Mouse (Mus musculus): Measurements from ENCODE around the gene Ski. TPM values are rescaled to one million over a fixed set of nuclear protein-coding genes. Genes with fewer than 3 reads are reported as not detected.

Ski gene
- total and polyA plus RNA-seq, 3 experiments: 34.9 to 56.8 (median 56.7) TPM

- DNase-seq: no peak
- Histone ChIP-seq H3K79me2 (replicated peaks; ENCODE audit: control insufficient read depth, insufficient read depth, low read length) (peaks cover 5% of the 10 kb centered on the region), H3K27ac (no peak overlapping the region), H3K27me3 (ENCODE audit: control insufficient read depth, insufficient read depth, low read length) (no peaks in the 10 kb centered on the region), H3K36me3 (ENCODE audit: control insufficient read depth, insufficient read depth, low read length) (peaks cover 12% of the 10 kb centered on the region), H3K4me1 (ENCODE audit: control insufficient read depth, insufficient read depth, low read length) (peaks cover 27% of the 10 kb centered on the region), H3K4me3 (no peak overlapping the region), H3K9ac (ENCODE audit: low read depth, low read length) (no peak overlapping the region)
- no peak for TF ChIP-seq CTCF (IDR thresholded peaks at IDR 0.05)
- no peak for TF ChIP-seq EP300 (IDR thresholded peaks at IDR 0.05; ENCODE audit: insufficient read depth, low read depth, low read length)
- no peak for TF ChIP-seq POLR2A (IDR thresholded peaks at IDR 0.05; ENCODE audit: insufficient read depth, low read depth, low read length)
- intact Hi-C loops (cut with DNase I): no loop called here
- WGBS: 69% methylated on average over 8 of the region's 8 CpGs
Measured at GRCm38 (mm10) chr4:155158543-155158917, 63.9 kb downstream of the Ski start.

GRCm38 (mm10) chr4:155157871-155158542 is 64.4 kb downstream of the Ski start:
- no peak for DNase-seq
- intact Hi-C loops (cut with DNase I): no loop called here
- no peaks in the 10 kb centered on the region for H3K27me3 ChIP-seq (ENCODE audit: control insufficient read depth, insufficient read depth, low read length)
- peaks cover 11% of the 10 kb centered on the region for H3K36me3 ChIP-seq (ENCODE audit: control insufficient read depth, insufficient read depth, low read length)
- no peak for TF ChIP-seq EP300 (IDR thresholded peaks at IDR 0.05; ENCODE audit: insufficient read depth, low read depth, low read length)
- no peak for TF ChIP-seq POLR2A (IDR thresholded peaks at IDR 0.05; ENCODE audit: insufficient read depth, low read depth, low read length)
- no peak for TF ChIP-seq CTCF (IDR thresholded peaks at IDR 0.05)
- 86% methylated on average over 27 of the region's 27 CpGs for WGBS
- no peak overlapping the region for H3K4me3 ChIP-seq
- H3K9ac ChIP-seq (ENCODE audit: low read depth, low read length): no peak overlapping the region
- H3K27ac ChIP-seq: no peak overlapping the region
- H3K79me2 ChIP-seq (replicated peaks; ENCODE audit: control insufficient read depth, insufficient read depth, low read length): peaks cover 5% of the 10 kb centered on the region
- peaks cover 23% of the 10 kb centered on the region for H3K4me1 ChIP-seq (ENCODE audit: control insufficient read depth, insufficient read depth, low read length)

- no peak overlapping the region for H3K4me3 ChIP-seq
- no peak overlapping the region for H3K9ac ChIP-seq (ENCODE audit: low read depth, low read length)
Measured at GRCm38 (mm10) chr4:155156734-155157133, 65.7 kb downstream of the Ski start.

DNA sequence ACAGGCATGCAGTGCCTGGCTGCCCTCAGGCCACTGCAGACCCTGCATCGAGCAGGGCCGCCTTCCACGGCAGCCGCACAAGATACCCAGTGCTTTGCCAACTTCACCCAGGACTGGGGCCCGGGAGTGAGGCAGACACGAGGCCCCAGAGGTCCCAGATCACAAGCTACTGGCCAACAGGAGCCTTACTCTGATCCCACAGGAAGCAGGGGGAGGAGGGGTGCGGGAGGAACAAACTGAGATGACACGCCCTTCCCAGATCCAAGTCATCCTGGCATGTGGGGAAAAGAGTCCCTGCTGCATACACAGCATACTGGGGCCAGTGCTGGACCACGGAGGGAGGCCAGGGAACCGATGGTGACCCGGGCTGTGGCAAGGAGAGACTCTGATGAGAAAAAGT is 67.4 kb downstream of the Ski start:
- Histone ChIP-seq H3K4me3 (no peak overlapping the region), H3K27me3 (ENCODE audit: control insufficient read depth, insufficient read depth, low read length) (no peaks in the 10 kb centered on the region), H3K4me1 (ENCODE audit: control insufficient read depth, insufficient read depth, low read length) (peaks cover 24% of the 10 kb centered on the region), H3K9ac (ENCODE audit: low read depth, low read length) (no peak overlapping the region), H3K79me2 (replicated peaks; ENCODE audit: control insufficient read depth, insufficient read depth, low read length) (peaks cover 3% of the 10 kb centered on the region; the same call in 1 of the 2 replicates), H3K36me3 (ENCODE audit: control insufficient read depth, insufficient read depth, low read length) (peaks cover 7% of the 10 kb centered on the region), H3K27ac (peak overlapping the region; percentile 60)
- intact Hi-C loops (cut with DNase I): loop anchor here (5.0 kb wide), 2 partner anchors 32 to 92 kb away; partner anchors contain the start of gene Faap20
- TF ChIP-seq POLR2A (IDR thresholded peaks at IDR 0.05; ENCODE audit: insufficient read depth, low read depth, low read length): no peak
- TF ChIP-seq EP300 (IDR thresholded peaks at IDR 0.05; ENCODE audit: insufficient read depth, low read depth, low read length): no peak
- TF ChIP-seq CTCF (IDR thresholded peaks at IDR 0.05): no peak
- DNase-seq: peak; percentile 67 to 74
- WGBS: 37% methylated on average over 11 of the region's 11 CpGs

More at GRCm38 (mm10) chr4:155156734-155157133, 65.7 kb downstream of the Ski start:
- Histone ChIP-seq H3K27me3 (ENCODE audit: control insufficient read depth, insufficient read depth, low read length) (no peaks in the 10 kb centered on the region), H3K79me2 (replicated peaks; ENCODE audit: control insufficient read depth, insufficient read depth, low read length) (peaks cover 5% of the 10 kb centered on the region), H3K27ac (no peak overlapping the region), H3K36me3 (ENCODE audit: control insufficient read depth, insufficient read depth, low read length) (peaks cover 10% of the 10 kb centered on the region), H3K4me1 (ENCODE audit: control insufficient read depth, insufficient read depth, low read length) (peaks cover 22% of the 10 kb centered on the region)
- TF ChIP-seq POLR2A (IDR thresholded peaks at IDR 0.05; ENCODE audit: insufficient read depth, low read depth, low read length): no peak
- no peak for TF ChIP-seq CTCF (IDR thresholded peaks at IDR 0.05)
- TF ChIP-seq EP300 (IDR thresholded peaks at IDR 0.05; ENCODE audit: insufficient read depth, low read depth, low read length): no peak
- DNase-seq: no peak
- intact Hi-C loops (cut with DNase I): no loop called here
- WGBS: 93% methylated on average over 17 of the region's 17 CpGs

GRCm38 (mm10) chr4:155153389-155154072 is 68.9 kb downstream of the Ski start:
- Histone ChIP-seq H3K27me3 (ENCODE audit: control insufficient read depth, insufficient read depth, low read length) (no peaks in the 10 kb centered on the region), H3K4me1 (ENCODE audit: control insufficient read depth, insufficient read depth, low read length) (peaks cover 31% of the 10 kb centered on the region), H3K9ac (ENCODE audit: low read depth, low read length) (no peak overlapping the region), H3K36me3 (ENCODE audit: control insufficient read depth, insufficient read depth, low read length) (peaks cover 7% of the 10 kb centered on the region), H3K27ac (no peak overlapping the region), H3K79me2 (replicated peaks; ENCODE audit: control insufficient read depth, insufficient read depth, low read length) (no peaks in the 10 kb centered on the region), H3K4me3 (no peak overlapping the region)
- DNase-seq: no peak
- 65% methylated on average over 3 of the region's 3 CpGs for WGBS
- intact Hi-C loops (cut with DNase I): loop anchor here (5.0 kb wide), 2 partner anchors 34 to 94 kb away; partner anchors contain the start of gene Faap20
- TF ChIP-seq EP300 (IDR thresholded peaks at IDR 0.05; ENCODE audit: insufficient read depth, low read depth, low read length): no peak
- TF ChIP-seq POLR2A (IDR thresholded peaks at IDR 0.05; ENCODE audit: insufficient read depth, low read depth, low read length): no peak
- no peak for TF ChIP-seq CTCF (IDR thresholded peaks at IDR 0.05)

- Histone ChIP-seq H3K36me3 (ENCODE audit: control insufficient read depth, insufficient read depth, low read length) (peaks cover 7% of the 10 kb centered on the region), H3K9ac (ENCODE audit: low read depth, low read length) (no peak overlapping the region), H3K79me2 (replicated peaks; ENCODE audit: control insufficient read depth, insufficient read depth, low read length) (no peaks in the 10 kb centered on the region), H3K4me3 (no peak overlapping the region), H3K27ac (no peak overlapping the region), H3K27me3 (ENCODE audit: control insufficient read depth, insufficient read depth, low read length) (no peaks in the 10 kb centered on the region), H3K4me1 (ENCODE audit: control insufficient read depth, insufficient read depth, low read length) (peaks cover 31% of the 10 kb centered on the region)
- TF ChIP-seq EP300 (IDR thresholded peaks at IDR 0.05; ENCODE audit: insufficient read depth, low read depth, low read length) (no peak), CTCF (IDR thresholded peaks at IDR 0.05) (no peak), POLR2A (IDR thresholded peaks at IDR 0.05; ENCODE audit: insufficient read depth, low read depth, low read length) (no peak)
- 88% methylated on average over 6 of the region's 6 CpGs for WGBS
- intact Hi-C loops (cut with DNase I): loop anchor here (5.0 kb wide), 2 partner anchors 35 to 95 kb away; partner anchors contain the start of gene Faap20
- DNase-seq: peak in 1 of 2 experiments; percentile 36
Measured at GRCm38 (mm10) chr4:155152476-155152875, 69.9 kb downstream of the Ski start.

All from heart, adult 2 months (tissue).